Mouse (Mus musculus) layer of hippocampus, adult 11-12 months (tissue): ENCODE results near the gene Fgfrl1.

ENCODE experiments used
- DNase-seq: peaks from one replicate; pipeline ENCODE4 v3.0.0; 2022; ENCODE audit warnings: low spot score

Gene Fgfrl1

DNA sequence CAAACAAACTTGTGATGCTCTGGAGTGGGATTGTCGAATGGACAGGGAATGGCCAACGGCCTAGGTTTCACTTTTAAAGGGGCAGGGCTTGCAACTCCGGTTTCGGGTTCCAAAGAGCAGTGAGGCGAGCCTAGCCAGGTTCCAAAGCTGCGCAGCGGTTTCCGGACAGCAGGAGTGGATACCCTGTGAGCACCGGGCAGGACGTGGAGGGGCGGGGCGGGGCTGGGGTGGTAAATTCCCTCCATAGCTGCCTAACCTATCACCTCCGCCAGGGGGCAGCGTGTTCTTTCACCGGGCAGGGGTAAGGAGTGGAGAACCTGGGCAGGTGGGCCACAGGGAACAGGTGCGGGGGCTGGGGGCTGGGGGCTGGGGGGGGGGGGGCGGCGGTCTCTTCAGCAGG, at the start of gene Fgfrl1:
TSS of gene Fgfrl1 (plus strand) at position 112 of the 400 bp plus-strand sequence.
- DNase-seq: no peak

- DNase-seq: no peak
These were observed 48.5 kb upstream of the Fgfrl1 start for GRCm38 (mm10) chr5:108643674-108644073.

DNA sequence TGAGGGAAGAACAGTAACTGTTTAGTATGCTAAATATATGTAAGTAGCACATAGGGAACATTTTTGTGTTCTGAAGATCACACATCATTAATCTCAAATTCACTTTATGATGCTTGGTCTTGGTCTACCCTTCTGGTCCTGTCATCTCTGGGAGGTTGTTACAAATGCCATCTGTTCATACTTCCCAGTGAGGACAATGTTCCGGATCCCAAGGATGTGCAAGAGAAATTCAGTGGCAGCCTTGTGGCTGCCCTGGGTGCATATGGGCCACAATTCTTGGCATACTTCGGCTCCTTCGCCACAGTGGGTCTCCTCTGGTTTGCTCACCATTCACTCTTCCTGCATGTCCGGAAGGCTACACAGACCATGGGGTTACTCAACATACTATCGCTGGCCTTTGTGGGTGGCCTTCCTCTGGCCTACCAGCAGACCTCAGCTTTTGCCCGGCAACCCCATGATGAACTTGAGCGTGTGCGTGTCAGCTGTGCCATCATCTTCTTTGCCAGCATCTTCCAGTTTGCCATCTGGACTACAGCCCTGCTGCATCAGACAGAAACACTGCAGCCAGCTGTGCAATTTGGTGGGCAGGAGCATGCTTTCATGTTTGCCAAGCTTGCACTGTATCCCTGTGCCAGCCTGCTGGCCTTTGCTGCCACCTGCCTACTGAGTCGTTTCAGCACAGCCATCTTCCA, 46.4 kb upstream of the Fgfrl1 start:
- no peak for DNase-seq

- no peak for DNase-seq
These were observed 45.9 kb upstream of the Fgfrl1 start for GRCm38 (mm10) chr5:108646343-108646660.

GRCm38 (mm10) chr5:108647311-108647710, 44.9 kb upstream of the Fgfrl1 start:
- DNase-seq: no peak

DNA sequence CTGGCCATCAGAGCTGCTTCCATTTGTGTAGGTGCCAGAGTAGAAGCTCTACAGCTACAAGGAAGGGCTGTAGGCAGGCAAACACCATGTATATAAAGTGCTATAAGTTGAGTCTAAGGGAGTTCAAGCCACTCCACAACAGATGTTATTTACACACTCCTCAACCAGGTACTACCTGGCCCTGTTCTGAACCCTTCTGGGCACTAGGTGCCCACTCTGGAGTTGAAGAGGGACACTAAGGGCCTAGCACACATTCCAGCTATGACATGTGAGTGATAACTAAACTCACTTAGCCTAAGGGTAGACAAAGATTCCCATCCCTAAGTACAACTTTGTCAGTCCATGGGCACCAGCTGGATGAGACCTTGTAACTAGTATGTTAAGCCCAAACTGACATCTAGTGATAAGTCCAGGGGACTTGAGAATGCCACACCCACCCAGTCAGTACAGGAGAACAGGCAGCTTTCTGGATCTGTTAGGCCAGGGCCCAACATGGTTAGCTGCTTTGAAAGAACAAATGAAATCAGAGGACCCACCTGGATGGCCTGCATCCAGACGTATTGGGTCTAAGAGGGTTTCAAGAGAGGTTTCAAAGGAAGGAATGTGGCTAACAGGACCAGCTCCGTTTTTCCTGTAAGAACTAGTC, 44.2 kb upstream of the Fgfrl1 start:
- no peak for DNase-seq

- DNase-seq: no peak
These were observed 43.1 kb upstream of the Fgfrl1 start for GRCm38 (mm10) chr5:108648937-108649576.

- no peak for DNase-seq
These were observed 41.8 kb upstream of the Fgfrl1 start for GRCm38 (mm10) chr5:108650341-108650740.

DNA sequence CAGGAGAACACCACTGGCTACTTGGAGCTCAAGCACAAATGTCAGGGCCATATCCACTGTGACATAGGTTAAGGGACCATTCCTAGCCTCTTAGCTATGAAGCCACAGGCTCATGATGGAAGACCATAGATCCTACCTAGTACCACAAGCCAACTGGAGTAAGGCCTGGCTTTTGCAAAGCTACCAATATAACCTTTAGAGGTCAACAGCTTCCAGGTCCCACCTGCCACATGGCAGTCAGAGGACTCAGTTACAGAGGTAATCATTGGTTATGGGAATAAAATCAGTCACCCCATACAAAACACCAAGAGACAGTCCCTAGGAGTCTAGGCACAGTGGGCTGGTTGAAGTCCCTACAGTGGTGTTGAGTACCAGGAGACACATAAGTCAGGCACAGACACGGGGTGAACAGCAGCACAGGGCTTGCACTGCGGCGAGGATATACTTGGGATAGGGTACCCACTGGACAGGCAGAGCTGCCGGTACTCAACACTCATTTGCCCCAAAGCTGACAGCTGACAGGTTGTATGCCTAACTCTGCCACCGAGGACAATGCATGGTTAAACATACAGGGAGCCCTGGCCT, 41.0 kb upstream of the Fgfrl1 start:
- DNase-seq: no peak

GRCm38 (mm10) chr5:108651823-108652222, 40.4 kb upstream of the Fgfrl1 start:
- peak; percentile 69 for DNase-seq

DNA sequence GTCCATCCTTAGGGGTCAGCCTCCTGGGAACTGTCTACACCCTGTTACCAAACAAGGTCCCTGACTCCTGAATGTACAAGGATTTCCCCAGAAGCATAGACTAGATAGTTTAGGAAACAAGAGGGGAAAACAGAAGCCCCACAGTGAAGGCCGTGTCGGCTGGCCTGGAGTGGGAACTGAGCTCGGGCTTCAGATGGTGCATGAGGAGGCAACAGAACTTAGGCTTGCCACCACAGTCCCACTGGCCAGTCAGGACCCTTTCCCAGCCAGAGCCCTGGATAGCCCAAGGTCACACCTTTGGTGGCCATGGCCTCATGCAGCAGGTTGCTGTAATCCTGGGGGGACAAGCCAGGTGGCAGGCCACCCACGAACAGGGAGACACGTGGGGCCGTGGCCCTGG, 38.8 kb upstream of the Fgfrl1 start:
- DNase-seq: no peak

DNA sequence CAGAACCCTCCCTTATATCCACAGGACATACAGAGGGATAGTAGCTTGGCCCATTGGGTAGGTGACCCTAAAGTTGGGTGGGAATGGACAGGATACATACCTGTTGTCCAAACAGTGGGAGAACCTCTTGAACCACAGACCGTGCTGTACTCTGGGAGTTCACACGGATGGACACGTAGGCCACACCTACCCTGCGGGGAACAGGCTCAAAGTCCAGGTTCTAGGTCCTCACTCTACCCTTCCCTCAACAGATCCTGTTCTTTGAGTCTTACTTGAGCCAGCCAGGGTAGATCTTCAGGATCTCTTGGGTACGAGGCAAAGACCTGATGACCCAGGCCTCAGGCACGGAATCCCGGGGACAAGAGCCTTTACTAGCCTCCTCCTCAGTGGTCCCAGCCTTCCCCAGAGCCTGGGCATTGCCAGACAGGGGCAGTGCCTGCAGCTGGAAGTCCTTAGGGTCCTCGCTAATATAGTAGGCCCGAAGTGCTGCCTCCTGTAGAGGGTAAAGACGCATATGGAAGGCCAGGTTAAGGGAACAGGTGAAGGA, 37.7 kb upstream of the Fgfrl1 start:
- no peak for DNase-seq

DNA sequence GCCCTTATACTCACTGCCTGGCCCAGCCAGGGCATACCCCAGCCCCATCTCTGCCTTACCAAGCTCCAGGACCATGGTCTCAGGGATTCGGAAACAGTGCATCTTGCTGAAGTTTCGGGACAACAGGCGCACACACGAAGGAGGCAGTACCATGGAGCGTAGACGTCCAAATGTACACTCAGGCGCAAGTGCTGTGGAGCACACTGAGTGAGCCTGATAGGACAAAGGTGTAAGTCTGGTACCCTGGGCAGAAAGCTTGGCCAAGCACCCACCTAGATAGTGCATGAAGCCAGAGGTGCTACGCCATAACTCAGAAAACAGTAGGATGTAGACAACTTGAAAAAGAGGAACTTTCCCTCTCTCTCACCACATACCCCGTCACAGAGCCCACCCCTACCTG, 36.8 kb upstream of the Fgfrl1 start:
- DNase-seq: no peak

GRCm38 (mm10) chr5:108655891-108656650, 36.1 kb upstream of the Fgfrl1 start:
- DNase-seq: no peak

DNA sequence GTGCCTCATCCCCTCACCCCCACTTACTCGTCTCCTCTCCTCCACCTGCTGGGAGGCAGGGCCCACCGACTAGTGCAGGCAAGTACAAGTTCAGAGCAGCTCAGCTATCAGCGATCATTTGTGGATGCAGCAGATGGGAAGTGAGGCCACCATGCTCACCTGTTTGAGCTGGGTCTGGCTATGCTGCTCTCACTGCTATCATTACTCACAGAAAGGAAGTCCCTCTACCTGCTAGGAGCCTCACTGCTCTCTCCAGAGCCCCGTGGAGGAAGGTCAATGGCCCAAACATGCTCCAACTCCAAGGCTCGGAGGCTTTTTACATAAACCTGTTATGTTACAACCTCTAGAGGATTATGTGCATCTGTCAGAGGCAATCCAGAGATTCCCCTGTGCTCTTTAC, 34.8 kb upstream of the Fgfrl1 start:
- DNase-seq: no peak

- DNase-seq: no peak
These were observed 33.6 kb upstream of the Fgfrl1 start for GRCm38 (mm10) chr5:108658611-108659010.

DNA sequence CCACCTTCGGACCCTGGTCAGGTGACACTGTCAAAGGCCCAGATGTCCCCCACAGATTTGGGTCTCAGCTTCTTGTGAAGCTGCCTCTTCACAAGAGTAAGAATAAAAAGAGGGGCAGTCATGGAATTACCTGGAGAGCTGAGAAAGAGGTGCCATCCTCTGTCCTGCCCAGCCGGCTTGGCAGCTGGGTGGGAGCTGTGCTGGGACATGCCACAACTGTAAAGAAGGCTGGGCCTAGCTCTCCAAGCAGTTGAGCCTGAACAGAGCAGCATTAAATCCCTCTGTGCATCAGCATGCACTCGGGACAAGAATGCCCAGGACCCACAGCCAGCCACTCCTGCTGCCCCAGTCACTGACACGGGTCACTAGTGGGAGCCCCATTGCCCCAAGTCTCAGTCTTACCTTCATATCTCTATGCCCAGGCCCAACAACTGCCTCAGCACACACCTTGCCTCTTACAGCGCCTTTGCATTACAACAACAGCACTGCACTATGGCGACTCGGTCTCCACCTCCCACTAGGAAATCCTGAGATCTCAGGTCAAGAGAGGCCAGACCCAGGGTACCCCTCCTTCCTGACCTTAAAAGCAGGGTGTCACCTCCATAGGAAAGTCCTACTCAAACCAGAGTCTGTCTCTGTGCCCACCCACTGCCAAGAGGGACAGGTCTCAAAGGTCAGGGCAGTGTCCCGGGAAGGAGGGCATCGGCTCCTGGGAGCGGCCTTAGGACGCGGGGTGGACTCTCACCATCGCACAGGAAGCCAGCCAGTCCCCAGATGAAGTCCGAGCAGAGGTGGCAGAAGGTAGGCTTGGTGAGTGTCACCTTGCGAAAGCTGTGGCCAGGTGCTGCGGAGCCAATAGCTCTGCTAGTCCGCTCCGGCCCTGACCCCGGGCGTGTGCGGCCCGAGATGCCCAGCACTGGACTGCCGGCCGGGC, 32.2 kb upstream of the Fgfrl1 start, which contains the start of gene Idua:
TSS of gene Idua (plus strand) at position 634 of the 934 bp plus-strand sequence.
- DNase-seq: no peak

- peak; percentile 91 for DNase-seq
These were observed 31.4 kb upstream of the Fgfrl1 start for GRCm38 (mm10) chr5:108660632-108661268.

GRCm38 (mm10) chr5:108662772-108663171, 29.4 kb upstream of the Fgfrl1 start:
- no peak for DNase-seq

- DNase-seq: no peak
These were observed 27.1 kb upstream of the Fgfrl1 start for GRCm38 (mm10) chr5:108665066-108665465.
